Mouse (Mus musculus): ENCODE data around the gene Slfn3. TPM values are rescaled to one million over a fixed set of nuclear protein-coding genes. Genes with fewer than 3 reads are reported as not detected.
A peak's percentile ranks its signal among the peaks of the same experiment; 100 is the strongest.
"Not testable (repeated sequence)": the region's sequence is repeated elsewhere in the genome, so short reads cannot be mapped to it uniquely, and the experiment has no call there.

The Slfn3 gene
- polyA plus RNA-seq, 1 experiment from 2014 or later: 0.71 TPM

DNA sequence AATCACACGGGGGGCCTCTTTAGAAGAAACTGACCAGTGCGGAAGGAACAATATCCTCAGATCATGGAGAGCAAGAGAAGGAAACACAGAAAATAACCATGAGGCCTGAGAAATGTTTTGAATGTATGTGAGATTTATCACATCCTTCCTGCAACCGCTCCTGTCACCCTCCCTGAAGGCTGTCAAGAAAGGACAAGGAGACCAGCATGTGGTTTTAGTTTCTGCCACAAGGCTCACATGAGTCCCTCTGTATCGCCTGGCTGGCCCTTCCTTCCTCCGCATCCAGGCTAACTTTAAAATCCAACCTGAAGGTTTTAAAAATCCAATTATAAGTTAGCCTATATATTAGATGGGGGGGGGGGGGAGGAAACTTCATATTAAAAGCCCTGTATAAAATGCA, 32.7 kb downstream of the Slfn3 start:
- not testable (repeated sequence) for H3K9me3 ChIP-seq (ENCODE audit: control insufficient read depth, low read length); H3K27me3 ChIP-seq (replicated peaks; ENCODE audit: control insufficient read depth, insufficient read depth, low read length); DNase-seq (ENCODE audit: low spot score); ATAC-seq (replicated peaks; ENCODE audit: low FRiP score); H3K9ac ChIP-seq (ENCODE audit: low read depth, low read length); H3K4me2 ChIP-seq; H3K4me1 ChIP-seq (replicated peaks; ENCODE audit: control insufficient read depth, insufficient read depth, low read length); H3K27ac ChIP-seq (ENCODE audit: low read depth, low read length); H3K36me3 ChIP-seq (ENCODE audit: control insufficient read depth, insufficient read depth, low read length)
- peak overlapping the region; percentile 15; the same call in 1 of the 2 replicates for H3K4me3 ChIP-seq (ENCODE audit: low read depth, low read length)
- 65% methylated on average over 5 of the region's 5 CpGs for WGBS

DNA sequence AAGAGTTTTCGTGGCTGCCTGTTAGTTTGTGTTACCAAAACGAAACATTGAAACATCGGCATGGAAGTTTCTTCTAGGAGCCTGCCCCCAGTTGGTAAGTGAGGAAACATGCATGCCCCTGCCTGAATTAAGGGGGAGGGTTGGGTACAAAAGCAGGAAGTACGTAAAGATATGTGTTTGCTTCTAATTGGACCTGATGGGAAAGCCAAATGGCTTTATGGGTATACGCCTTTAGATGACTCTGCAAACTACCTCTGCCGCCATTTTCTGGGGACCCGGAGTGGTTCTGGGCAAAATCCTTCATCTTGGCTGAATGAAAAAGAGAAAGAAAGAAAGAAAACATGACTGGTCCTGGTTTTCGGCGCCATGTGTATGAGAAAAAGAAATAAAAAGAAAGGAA, 33.1 kb downstream of the Slfn3 start:
- Histone ChIP-seq H3K4me3 (ENCODE audit: low read depth, low read length) (peak overlapping the region; percentile 26; the same call in 1 of the 2 replicates), H3K36me3 (ENCODE audit: control insufficient read depth, insufficient read depth, low read length) (no peaks in the 10 kb centered on the region), H3K9ac (ENCODE audit: low read depth, low read length) (no peak overlapping the region), H3K4me1 (replicated peaks; ENCODE audit: control insufficient read depth, insufficient read depth, low read length) (no peaks in the 10 kb centered on the region), H3K27ac (ENCODE audit: low read depth, low read length) (no peak overlapping the region), H3K9me3 (ENCODE audit: control insufficient read depth, low read length) (no peaks in the 10 kb centered on the region), H3K27me3 (replicated peaks; ENCODE audit: control insufficient read depth, insufficient read depth, low read length) (no peaks in the 10 kb centered on the region), H3K4me2 (no peak overlapping the region)
- WGBS: 79% methylated on average over 9 of the region's 9 CpGs
- DNase-seq (ENCODE audit: low spot score) (no peak), ATAC-seq (replicated peaks; ENCODE audit: low FRiP score) (no peak)

DNA sequence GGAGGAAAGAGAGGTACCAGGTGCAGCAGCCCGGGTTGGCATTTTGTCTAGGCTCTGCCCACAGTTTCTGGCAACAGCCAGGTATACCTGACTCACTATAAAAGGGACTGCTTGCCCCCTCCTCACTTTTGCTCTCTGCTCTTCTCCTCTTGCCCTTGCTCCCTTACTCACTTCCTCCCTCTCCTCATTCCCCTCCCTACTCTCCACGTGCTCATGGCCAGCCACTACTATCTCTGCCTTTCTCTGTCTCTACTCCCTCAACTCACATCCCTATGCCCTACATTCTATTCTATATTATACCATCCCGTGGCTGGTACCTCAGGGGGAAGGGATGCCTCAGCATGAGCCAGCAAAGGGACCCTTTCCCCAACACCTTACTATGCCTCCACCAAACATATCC, 33.6 kb downstream of the Slfn3 start:
- 59% methylated on average over 3 of the region's 3 CpGs for WGBS

DNA sequence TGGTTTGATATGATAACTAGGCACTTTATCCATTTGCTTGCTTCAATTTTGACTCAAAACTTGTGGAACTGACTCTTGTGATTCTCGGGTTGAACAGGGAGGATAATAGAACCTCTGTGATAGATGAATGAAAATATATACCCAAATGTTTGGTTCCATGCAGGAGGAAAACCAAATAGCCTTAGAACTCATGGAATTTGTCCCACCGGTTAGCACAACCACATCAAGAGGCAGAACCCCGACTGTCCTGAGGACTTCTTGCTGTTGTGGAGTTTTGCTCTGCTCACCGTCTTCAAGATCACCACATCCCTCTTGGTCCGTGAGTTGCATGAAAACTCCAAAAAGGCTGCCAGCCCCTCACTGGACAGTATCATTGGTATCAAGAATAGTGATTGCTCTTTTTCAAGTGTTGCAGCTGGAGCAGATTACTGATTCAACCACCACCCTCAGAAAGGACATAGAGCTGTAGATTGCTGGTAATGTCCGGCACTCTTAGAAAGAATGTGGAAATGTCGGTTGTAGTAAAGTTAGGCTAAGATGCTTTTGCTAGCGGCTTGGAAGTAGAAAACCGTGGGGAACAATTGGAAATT, 34.3 kb downstream of the Slfn3 start:
- H3K27ac ChIP-seq (ENCODE audit: low read depth, low read length): no peak overlapping the region
- WGBS: 84% methylated on average over 9 of the region's 9 CpGs

More for the DNA sequence above, 33.6 kb downstream of the Slfn3 start:
- no peaks in the 10 kb centered on the region for H3K4me1 ChIP-seq (replicated peaks; ENCODE audit: control insufficient read depth, insufficient read depth, low read length)
- no peak overlapping the region for H3K27ac ChIP-seq (ENCODE audit: low read depth, low read length)
- H3K9ac ChIP-seq (ENCODE audit: low read depth, low read length): no peak overlapping the region
- no peaks in the 10 kb centered on the region for H3K27me3 ChIP-seq (replicated peaks; ENCODE audit: control insufficient read depth, insufficient read depth, low read length)
- H3K4me2 ChIP-seq: no peak overlapping the region
- ATAC-seq (replicated peaks; ENCODE audit: low FRiP score) (no peak), DNase-seq (ENCODE audit: low spot score) (no peak)
- H3K36me3 ChIP-seq (ENCODE audit: control insufficient read depth, insufficient read depth, low read length): no peaks in the 10 kb centered on the region
- no peaks in the 10 kb centered on the region for H3K9me3 ChIP-seq (ENCODE audit: control insufficient read depth, low read length)
- peak overlapping the region; percentile 26 for H3K4me3 ChIP-seq (ENCODE audit: low read depth, low read length)

DNA sequence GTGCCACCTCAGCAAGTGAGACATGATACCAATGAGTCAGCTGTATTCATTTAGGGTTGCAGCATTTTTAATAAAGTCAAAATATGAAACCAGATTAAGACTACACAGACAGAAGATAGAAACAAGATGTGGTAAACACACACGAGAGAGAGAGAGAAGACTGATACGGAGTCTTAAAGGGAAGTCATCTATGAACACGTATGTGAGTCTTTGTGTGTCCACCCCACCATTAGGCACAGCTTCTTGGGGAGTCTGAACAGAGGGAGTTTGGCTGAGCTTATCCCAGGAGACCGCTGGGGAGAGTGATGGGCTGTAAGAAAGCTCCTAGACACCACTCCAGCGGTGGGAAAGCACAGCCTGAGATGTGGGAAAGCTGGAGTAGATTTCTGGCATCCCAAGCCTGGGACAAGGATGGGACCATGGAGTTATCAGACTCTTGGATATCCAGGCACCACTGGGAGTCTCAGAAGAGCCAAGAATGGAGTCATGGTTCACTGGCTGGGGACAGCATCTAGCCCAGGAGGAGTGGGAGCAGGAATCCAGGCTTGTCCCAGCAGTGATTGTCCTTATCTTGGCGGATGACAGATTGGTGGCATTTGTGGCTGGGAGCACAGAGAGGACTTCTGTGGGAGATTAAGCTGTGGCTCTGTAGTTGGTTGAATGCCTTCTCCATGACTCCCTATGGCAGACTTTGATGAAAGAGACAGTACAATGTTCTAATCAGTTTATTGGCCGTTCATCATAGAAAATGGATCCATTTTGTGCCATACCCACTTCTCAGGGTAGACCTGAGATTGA, 37.0 kb downstream of the Slfn3 start:
- Histone ChIP-seq H3K9ac (ENCODE audit: low read depth, low read length) (no peak overlapping the region), H3K36me3 (ENCODE audit: control insufficient read depth, insufficient read depth, low read length) (no peaks in the 10 kb centered on the region), H3K9me3 (ENCODE audit: control insufficient read depth, low read length) (no peaks in the 10 kb centered on the region), H3K27me3 (replicated peaks; ENCODE audit: control insufficient read depth, insufficient read depth, low read length) (no peaks in the 10 kb centered on the region), H3K4me3 (ENCODE audit: low read depth, low read length) (no peak overlapping the region), H3K4me1 (replicated peaks; ENCODE audit: control insufficient read depth, insufficient read depth, low read length) (no peaks in the 10 kb centered on the region), H3K4me2 (no peak overlapping the region), H3K27ac (ENCODE audit: low read depth, low read length) (no peak overlapping the region)
- DNase-seq (ENCODE audit: low spot score) (no peak), ATAC-seq (replicated peaks; ENCODE audit: low FRiP score) (no peak)
- WGBS: 77% methylated on average over 7 of the region's 7 CpGs

More for the DNA sequence above, 34.3 kb downstream of the Slfn3 start:
- Histone ChIP-seq H3K27me3 (replicated peaks; ENCODE audit: control insufficient read depth, insufficient read depth, low read length) (no peaks in the 10 kb centered on the region), H3K36me3 (ENCODE audit: control insufficient read depth, insufficient read depth, low read length) (no peaks in the 10 kb centered on the region), H3K4me1 (replicated peaks; ENCODE audit: control insufficient read depth, insufficient read depth, low read length) (no peaks in the 10 kb centered on the region), H3K9ac (ENCODE audit: low read depth, low read length) (no peak overlapping the region), H3K4me2 (no peak overlapping the region), H3K9me3 (ENCODE audit: control insufficient read depth, low read length) (no peaks in the 10 kb centered on the region), H3K4me3 (ENCODE audit: low read depth, low read length) (peak overlapping the region; percentile 26; the same call in 1 of the 2 replicates)
- DNase-seq (ENCODE audit: low spot score) (no peak), ATAC-seq (replicated peaks; ENCODE audit: low FRiP score) (no peak)

DNA sequence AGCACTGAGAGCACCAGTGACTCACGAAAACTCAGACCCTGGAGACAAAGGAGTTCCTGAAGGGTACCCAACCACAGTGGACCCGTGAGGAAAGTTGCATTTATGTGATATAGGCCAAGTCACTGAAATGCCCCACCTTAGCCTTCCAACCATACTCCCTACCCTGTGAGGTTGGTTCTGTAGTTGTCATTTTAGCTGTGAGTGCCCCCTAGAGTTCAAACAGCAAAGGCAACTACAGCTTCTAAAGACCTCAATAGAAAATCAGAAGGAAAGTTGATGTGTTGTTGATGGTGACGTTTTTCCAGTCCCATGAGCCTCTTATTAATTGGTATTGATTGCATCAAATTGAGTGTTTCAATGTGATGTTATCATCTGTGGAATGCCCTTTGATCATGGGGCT, 39.8 kb downstream of the Slfn3 start:
- DNase-seq (ENCODE audit: low spot score): no peak

DNA sequence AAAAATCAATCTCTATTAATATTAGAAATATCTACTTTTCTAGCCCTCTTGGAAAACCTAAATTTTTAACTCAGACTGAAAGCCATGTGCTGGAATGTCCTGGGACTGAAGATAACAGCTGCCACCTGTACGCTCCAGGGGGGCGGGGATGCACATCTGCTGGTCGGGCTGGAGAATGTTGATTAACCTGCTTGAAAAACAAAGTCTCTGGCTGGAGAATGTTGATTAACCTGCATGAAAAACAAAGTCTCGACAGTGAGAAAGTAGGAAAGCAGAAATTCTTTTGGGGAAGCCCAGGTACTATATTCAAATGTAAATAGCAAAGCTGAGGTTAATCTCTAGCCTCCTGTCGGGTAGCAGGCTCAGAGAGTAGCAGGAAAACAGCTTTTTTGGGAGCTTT, 42.5 kb downstream of the Slfn3 start:
- WGBS: 48% methylated on average over 5 of the region's 5 CpGs
- H3K9me3 ChIP-seq (ENCODE audit: control insufficient read depth, low read length); H3K27ac ChIP-seq (ENCODE audit: low read depth, low read length); DNase-seq (ENCODE audit: low spot score); H3K36me3 ChIP-seq (ENCODE audit: control insufficient read depth, insufficient read depth, low read length); ATAC-seq (replicated peaks; ENCODE audit: low FRiP score); H3K4me2 ChIP-seq; H3K4me1 ChIP-seq (replicated peaks; ENCODE audit: control insufficient read depth, insufficient read depth, low read length); H3K27me3 ChIP-seq (replicated peaks; ENCODE audit: control insufficient read depth, insufficient read depth, low read length); H3K4me3 ChIP-seq (ENCODE audit: low read depth, low read length); H3K9ac ChIP-seq (ENCODE audit: low read depth, low read length): not testable (repeated sequence)

More for the DNA sequence above, 39.8 kb downstream of the Slfn3 start:
- H3K9ac ChIP-seq (ENCODE audit: low read depth, low read length): no peak overlapping the region
- WGBS: 54% methylated on average over 3 of the region's 3 CpGs
- no peaks in the 10 kb centered on the region for H3K4me1 ChIP-seq (replicated peaks; ENCODE audit: control insufficient read depth, insufficient read depth, low read length)
- no peak overlapping the region for H3K27ac ChIP-seq (ENCODE audit: low read depth, low read length)
- H3K4me3 ChIP-seq (ENCODE audit: low read depth, low read length): no peak overlapping the region
- no peaks in the 10 kb centered on the region for H3K9me3 ChIP-seq (ENCODE audit: control insufficient read depth, low read length)
- no peak overlapping the region for H3K4me2 ChIP-seq
- H3K27me3 ChIP-seq (replicated peaks; ENCODE audit: control insufficient read depth, insufficient read depth, low read length): no peaks in the 10 kb centered on the region
- ATAC-seq (replicated peaks; ENCODE audit: low FRiP score): no peak
- H3K36me3 ChIP-seq (ENCODE audit: control insufficient read depth, insufficient read depth, low read length): no peaks in the 10 kb centered on the region

DNA sequence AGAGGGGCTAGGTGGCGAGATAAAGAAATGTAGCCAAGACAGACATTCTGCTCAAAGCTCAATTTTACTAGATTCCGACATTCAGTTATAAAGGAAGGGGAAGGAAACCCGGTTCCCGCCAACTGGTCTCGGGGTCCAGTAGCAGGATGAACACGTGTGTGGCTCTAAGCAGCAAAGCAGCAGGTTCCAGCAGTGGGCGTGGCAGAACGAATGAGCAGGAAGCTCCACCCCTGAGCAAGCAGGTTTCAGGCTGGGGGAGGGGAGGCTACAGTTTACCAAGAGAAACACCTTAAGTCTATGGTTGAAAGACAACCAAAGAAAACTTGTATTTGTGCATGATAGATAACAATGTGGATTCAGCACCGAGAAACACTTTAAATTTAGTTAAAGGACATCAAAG, 46.3 kb downstream of the Slfn3 start:
- not testable (repeated sequence) for H3K27ac ChIP-seq (ENCODE audit: low read depth, low read length); H3K9ac ChIP-seq (ENCODE audit: low read depth, low read length); DNase-seq (ENCODE audit: low spot score); H3K36me3 ChIP-seq (ENCODE audit: control insufficient read depth, insufficient read depth, low read length); H3K4me1 ChIP-seq (replicated peaks; ENCODE audit: control insufficient read depth, insufficient read depth, low read length); H3K4me2 ChIP-seq; H3K27me3 ChIP-seq (replicated peaks; ENCODE audit: control insufficient read depth, insufficient read depth, low read length); H3K9me3 ChIP-seq (ENCODE audit: control insufficient read depth, low read length); ATAC-seq (replicated peaks; ENCODE audit: low FRiP score); H3K4me3 ChIP-seq (ENCODE audit: low read depth, low read length)
- 75% methylated on average over 9 of the region's 9 CpGs for WGBS

DNA sequence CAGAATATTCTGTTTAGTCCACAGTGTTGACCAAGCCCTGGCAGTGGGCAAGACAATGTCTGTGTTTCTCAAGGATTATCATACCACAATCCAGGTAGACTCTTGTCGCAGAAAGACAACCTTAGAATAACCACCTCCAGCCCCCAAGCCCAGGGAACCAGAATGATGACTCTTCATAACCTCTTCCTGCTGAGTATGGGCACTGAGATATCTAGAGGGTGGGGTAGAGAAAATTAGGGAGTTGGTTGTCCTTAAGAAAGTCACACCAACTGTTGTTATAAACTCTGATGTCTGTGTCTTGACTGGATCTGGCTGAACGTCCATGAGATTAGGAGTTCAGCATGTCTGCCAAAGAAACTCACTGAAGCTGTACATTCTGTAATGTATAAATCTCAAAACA, 47.3 kb downstream of the Slfn3 start:
- Histone ChIP-seq H3K4me2 (no peak overlapping the region), H3K27me3 (replicated peaks; ENCODE audit: control insufficient read depth, insufficient read depth, low read length) (no peaks in the 10 kb centered on the region), H3K9me3 (ENCODE audit: control insufficient read depth, low read length) (no peaks in the 10 kb centered on the region), H3K9ac (ENCODE audit: low read depth, low read length) (no peak overlapping the region), H3K27ac (ENCODE audit: low read depth, low read length) (no peak overlapping the region), H3K4me1 (replicated peaks; ENCODE audit: control insufficient read depth, insufficient read depth, low read length) (no peaks in the 10 kb centered on the region), H3K36me3 (ENCODE audit: control insufficient read depth, insufficient read depth, low read length) (no peaks in the 10 kb centered on the region), H3K4me3 (ENCODE audit: low read depth, low read length) (no peak overlapping the region)
- DNase-seq (ENCODE audit: low spot score) (no peak), ATAC-seq (replicated peaks; ENCODE audit: low FRiP score) (no peak)
- whole genome bisulfite sequencing: 77% methylated on average over 2 of the region's 2 CpGs

Measured in liver, embryonic 11.5 days (tissue).